Mouse (Mus musculus) embryonic facial prominence, embryonic 11.5 days (tissue): ENCODE measurements at regions not wholly inside any gene's neighbourhood (a gene's known extent, or its start where the extent isn't known, plus 50 kb on each side); places are given as distances from the start of the nearest gene placed in this dataset.

Source experiments
- ATAC-seq: fragments of 200-750 bp; cut with Nextera tagmentation; replicated peaks from 2 replicates; pipeline ENCODE4 v1.8.0; 2017; ENCODE audit warnings: low read depth; ENCODE audit not compliant: insufficient number of reproducible peaks, low FRiP score, low TSS enrichment
- DNase-seq: peaks from one replicate; pipeline ENCODE4 v3.0.0-alpha.2; 2015; ENCODE audit warnings: low spot score
- H3K27ac ChIP-seq: fragments of 300-500 bp; sonication (generic); replicated peaks from 2 replicates; pipeline ENCODE4 v1.5.1; 2014; ENCODE audit warnings: mild to moderate bottlenecking, low read depth, low read length, control low read depth
- H3K27me3 ChIP-seq: fragments of 300-500 bp; sonication (generic); 2 replicates; pipeline ENCODE4 v1.6.1; 2014; ENCODE audit warnings: mild to moderate bottlenecking, low read length, moderate library complexity, mixed read lengths; ENCODE audit not compliant: control insufficient read depth, insufficient read depth
- H3K36me3 ChIP-seq: fragments of 300-500 bp; sonication (generic); replicated peaks from 2 replicates; pipeline ENCODE4 v1.6.1; 2014; ENCODE audit warnings: low read depth, mild to moderate bottlenecking, low read length, moderate library complexity, mixed read lengths; ENCODE audit not compliant: control insufficient read depth, insufficient read depth
- H3K4me1 ChIP-seq: fragments of 300-500 bp; sonication (generic); 2 replicates; pipeline ENCODE4 v1.6.1; 2014; ENCODE audit warnings: low read length, mixed read lengths; ENCODE audit not compliant: control insufficient read depth, insufficient read depth
- H3K4me2 ChIP-seq: fragments of 300-500 bp; sonication (generic); 2 replicates; pipeline ENCODE4 v1.6.1; 2014; ENCODE audit warnings: low read depth, mild to moderate bottlenecking, control low read depth, low read length, moderate library complexity
- H3K4me3 ChIP-seq: fragments of 300-500 bp; sonication (generic); 2 replicates; pipeline ENCODE4 v1.5.1; 2014; ENCODE audit warnings: low read depth, low read length, control low read depth
- H3K9ac ChIP-seq: fragments of 300-500 bp; sonication (generic); replicated peaks from 2 replicates; pipeline ENCODE4 v1.6.1; 2014; ENCODE audit warnings: mild to moderate bottlenecking, control low read depth, low read length
- H3K9me3 ChIP-seq: fragments of 300-500 bp; sonication (generic); replicated peaks from 2 replicates; pipeline ENCODE4 v1.6.1; 2016; ENCODE audit warnings: mild to moderate bottlenecking, low read length, inconsistent platforms, mixed read lengths; ENCODE audit not compliant: control insufficient read depth
- WGBS: fragments of 180-500 bp; shearing (Covaris S2); extraction: QIAGEN DNeasy Blood & Tissue Kit; methylation state at CpG from one replicate; pipeline ENCODE4 v1.1.7; 2014; 5-methylcytosine and 5-hydroxymethylcytosine counted together

DNA sequence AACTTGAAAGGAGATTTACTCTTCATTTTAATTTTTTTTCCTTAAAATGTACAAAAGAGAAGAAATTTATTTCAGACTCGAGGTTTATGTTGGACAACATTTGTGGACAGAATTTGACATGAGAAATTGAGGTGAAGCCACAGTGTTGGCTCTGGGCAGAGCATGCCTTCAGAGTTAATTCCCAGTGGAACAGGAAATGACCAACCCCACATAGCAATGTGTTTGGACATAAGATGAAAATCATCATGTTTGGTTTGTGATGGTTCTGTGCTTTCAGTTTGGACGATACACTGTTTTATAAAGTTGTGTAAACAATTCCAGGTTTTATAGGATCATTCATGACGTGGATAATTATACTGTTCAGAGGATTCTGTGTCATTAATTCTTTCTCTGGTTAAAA is 271.9 kb upstream of the Mettl25 start:
- H3K27me3 ChIP-seq, result no peaks in the 10 kb centered on the region
- H3K9me3 ChIP-seq, result no peaks in the 10 kb centered on the region
- ATAC-seq, result no peak
- H3K4me1 ChIP-seq, result no peaks in the 10 kb centered on the region
- no peak overlapping the region for H3K4me2 ChIP-seq
- no peaks in the 10 kb centered on the region for H3K36me3 ChIP-seq
- H3K9ac ChIP-seq, result no peak overlapping the region
- DNase-seq, result no peak
- H3K4me3 ChIP-seq, result no peak overlapping the region
- H3K27ac ChIP-seq, result no peak overlapping the region
- 61% methylated on average over 3 of the region's 3 CpGs for WGBS

DNA sequence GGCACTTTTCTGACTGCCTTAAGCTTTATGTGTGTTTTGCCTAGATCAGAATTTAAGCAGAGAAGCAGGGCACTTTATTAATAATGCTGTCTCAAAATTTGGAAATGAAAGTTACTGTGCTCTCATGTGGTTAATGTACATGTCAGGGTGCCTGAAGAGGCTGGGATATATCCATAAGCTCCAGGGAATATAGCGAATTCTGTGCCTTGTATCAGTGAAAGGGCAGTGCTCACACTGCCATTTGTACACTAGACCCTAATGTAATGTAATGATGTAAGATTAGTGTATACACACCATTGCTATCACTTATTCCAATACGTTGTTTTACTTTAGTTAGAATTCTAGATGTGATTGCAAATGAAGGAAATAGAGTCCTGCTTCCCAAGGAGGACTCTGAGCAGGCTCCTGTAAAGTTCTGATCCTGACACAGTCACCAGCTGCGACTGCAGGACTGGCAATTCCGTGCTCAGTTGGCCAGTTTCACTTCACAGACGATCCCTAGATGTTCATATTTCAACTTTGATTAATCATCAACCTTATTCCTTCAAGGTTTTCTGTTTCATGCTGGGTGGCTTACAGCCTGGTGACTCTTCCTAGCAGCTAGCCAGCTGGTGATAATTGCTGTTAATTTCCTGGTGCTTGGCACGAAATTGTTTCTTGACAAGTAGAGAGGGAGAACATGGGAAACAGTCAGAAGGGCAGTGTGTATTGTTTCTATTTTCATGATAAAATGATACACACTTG is 273.7 kb upstream of the Mettl25 start:
- H3K27ac ChIP-seq, result no peak overlapping the region
- no peaks in the 10 kb centered on the region for H3K9me3 ChIP-seq
- H3K36me3 ChIP-seq, result no peaks in the 10 kb centered on the region
- H3K4me3 ChIP-seq, result no peak overlapping the region
- WGBS, result 49% methylated on average over 6 of the region's 6 CpGs
- H3K27me3 ChIP-seq, result no peaks in the 10 kb centered on the region
- no peak for ATAC-seq
- no peak overlapping the region for H3K9ac ChIP-seq
- no peak overlapping the region for H3K4me2 ChIP-seq
- no peaks in the 10 kb centered on the region for H3K4me1 ChIP-seq
- no peak for DNase-seq

DNA sequence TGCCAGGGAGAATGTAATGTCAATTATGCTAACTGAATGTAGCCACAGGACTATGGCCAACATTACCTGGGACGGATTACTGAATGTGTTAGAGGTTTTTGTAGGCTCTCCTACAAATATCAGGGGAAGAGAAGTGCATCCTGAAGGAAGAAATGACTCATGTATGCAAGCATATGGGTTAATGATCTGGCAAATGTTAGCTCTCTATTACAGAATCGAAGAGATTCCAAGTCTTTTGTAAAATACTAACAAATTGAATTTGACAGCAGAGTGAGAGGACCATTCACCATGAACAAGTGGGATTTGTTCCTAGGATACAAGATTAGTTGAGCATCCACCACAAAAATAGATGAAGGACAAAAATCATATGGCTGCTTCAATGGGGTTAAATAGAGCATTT is 280.6 kb upstream of the Mettl25 start:
- Histone ChIP-seq H3K4me3 (no peak overlapping the region), H3K36me3 (no peaks in the 10 kb centered on the region), H3K27ac (no peak overlapping the region), H3K9me3 (no peaks in the 10 kb centered on the region), H3K4me2 (no peak overlapping the region), H3K4me1 (no peaks in the 10 kb centered on the region), H3K9ac (no peak overlapping the region), H3K27me3 (no peaks in the 10 kb centered on the region)
- 77% methylated on average over 2 of the region's 2 CpGs for WGBS
- DNase-seq (no peak), ATAC-seq (no peak)

DNA sequence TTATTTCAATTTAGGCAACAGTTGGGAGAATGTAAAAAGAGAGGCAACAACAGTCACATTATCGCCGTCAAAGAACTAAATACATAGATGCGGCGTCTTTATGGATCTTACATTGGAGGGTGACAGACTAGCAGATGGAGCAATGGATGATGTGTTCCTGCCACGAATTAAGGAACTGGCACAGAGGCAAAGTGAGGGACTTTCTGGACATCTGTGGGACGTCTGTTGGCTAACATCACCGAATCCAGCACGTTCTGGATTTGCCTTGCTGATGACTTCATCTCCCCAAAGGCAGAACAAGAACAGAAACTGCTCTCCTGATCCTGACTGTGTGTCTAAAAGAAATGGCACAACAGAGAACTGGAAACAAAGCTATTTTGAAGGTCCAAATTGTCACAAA is 281.8 kb upstream of the Mettl25 start:
- Histone ChIP-seq H3K4me2 (no peak overlapping the region), H3K9ac (no peak overlapping the region), H3K4me3 (no peak overlapping the region), H3K27ac (no peak overlapping the region), H3K36me3 (no peaks in the 10 kb centered on the region), H3K9me3 (no peaks in the 10 kb centered on the region), H3K4me1 (no peaks in the 10 kb centered on the region), H3K27me3 (no peaks in the 10 kb centered on the region)
- no peak for ATAC-seq
- 87% methylated on average over 8 of the region's 8 CpGs for WGBS
- DNase-seq, result no peak

- Histone ChIP-seq H3K9ac (no peak overlapping the region), H3K4me3 (no peak overlapping the region), H3K27me3 (no peaks in the 10 kb centered on the region), H3K36me3 (no peaks in the 10 kb centered on the region), H3K4me2 (no peak overlapping the region), H3K4me1 (no peaks in the 10 kb centered on the region), H3K27ac (no peak overlapping the region), H3K9me3 (no peaks in the 10 kb centered on the region)
- DNase-seq, result no peak
- WGBS, result 80% methylated on average over 3 of the region's 3 CpGs
- no peak for ATAC-seq
Observed at GRCm38 (mm10) chr10:106172131-106172530, 298.0 kb upstream of the Ppfia2 start.

DNA sequence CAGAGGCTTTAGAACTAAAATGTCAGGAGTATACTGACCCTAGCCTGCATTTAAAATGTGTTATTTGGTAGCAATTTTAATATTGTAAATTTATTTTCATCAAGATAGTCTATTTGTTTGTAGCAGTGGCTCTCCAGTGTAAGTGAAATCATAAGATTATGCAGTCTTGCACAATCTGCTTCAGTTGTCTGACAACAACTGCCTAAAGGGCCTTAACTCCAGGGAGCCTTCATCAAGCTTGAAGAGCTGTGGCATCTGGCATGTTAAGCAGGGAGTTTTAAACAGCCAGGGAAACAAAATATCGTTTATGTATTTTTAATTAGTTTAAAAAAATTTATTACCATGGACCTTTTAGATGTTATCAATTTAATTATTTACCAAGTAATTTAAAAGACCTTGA is 295.7 kb upstream of the Ppfia2 start:
- H3K36me3 ChIP-seq, result no peaks in the 10 kb centered on the region
- WGBS, result 63% methylated on average over 1 of the region's 1 CpGs
- no peaks in the 10 kb centered on the region for H3K4me1 ChIP-seq
- no peaks in the 10 kb centered on the region for H3K9me3 ChIP-seq
- H3K9ac ChIP-seq, result no peak overlapping the region
- no peak overlapping the region for H3K4me3 ChIP-seq
- H3K27ac ChIP-seq, result no peak overlapping the region
- ATAC-seq (no peak), DNase-seq (no peak)
- no peaks in the 10 kb centered on the region for H3K27me3 ChIP-seq
- H3K4me2 ChIP-seq, result no peak overlapping the region

GRCm38 (mm10) chr10:106179651-106180050 is 290.5 kb upstream of the Ppfia2 start:
- H3K36me3 ChIP-seq, result no peaks in the 10 kb centered on the region
- no peaks in the 10 kb centered on the region for H3K4me1 ChIP-seq
- no peak overlapping the region for H3K27ac ChIP-seq
- ATAC-seq (no peak), DNase-seq (no peak)
- no peak overlapping the region for H3K4me2 ChIP-seq
- H3K9me3 ChIP-seq, result no peaks in the 10 kb centered on the region
- H3K4me3 ChIP-seq, result no peak overlapping the region
- no peak overlapping the region for H3K9ac ChIP-seq
- no peaks in the 10 kb centered on the region for H3K27me3 ChIP-seq
- WGBS, result 84% methylated on average over 3 of the region's 3 CpGs

GRCm38 (mm10) chr10:106202566-106202965 is 267.6 kb upstream of the Ppfia2 start:
- ATAC-seq, result no peak
- H3K9ac ChIP-seq, result no peak overlapping the region
- no peaks in the 10 kb centered on the region for H3K36me3 ChIP-seq
- DNase-seq, result no peak
- H3K27me3 ChIP-seq, result no peaks in the 10 kb centered on the region
- H3K4me2 ChIP-seq, result no peak overlapping the region
- no peaks in the 10 kb centered on the region for H3K9me3 ChIP-seq
- 75% methylated on average over 2 of the region's 2 CpGs for WGBS
- no peak overlapping the region for H3K27ac ChIP-seq
- no peak overlapping the region for H3K4me3 ChIP-seq
- no peaks in the 10 kb centered on the region for H3K4me1 ChIP-seq
